Mouse (Mus musculus) bone marrow macrophage, adult 2 months (primary cell): Measurements from ENCODE around the gene Sfta2.

ENCODE experiments used
- CTCF ChIP-seq: IDR thresholded peaks from 2 replicates; pipeline ENCODE4 v1.5.1; 2012; ENCODE audit warnings: low read depth, mild to moderate bottlenecking, low read length, moderate library complexity
- POLR2A ChIP-seq: IDR thresholded peaks from 2 replicates; pipeline ENCODE4 v1.6.1; 2012; ENCODE audit warnings: mild to moderate bottlenecking, low read depth, low read length, borderline replicate concordance

- TF ChIP-seq CTCF (no peak), POLR2A (no peak)
Observed at GRCm38 (mm10) chr17:35558216-35558615, 43.1 kb upstream of the Sfta2 start.
